Mouse (Mus musculus): ENCODE results near the gene Ninl.

DNA sequence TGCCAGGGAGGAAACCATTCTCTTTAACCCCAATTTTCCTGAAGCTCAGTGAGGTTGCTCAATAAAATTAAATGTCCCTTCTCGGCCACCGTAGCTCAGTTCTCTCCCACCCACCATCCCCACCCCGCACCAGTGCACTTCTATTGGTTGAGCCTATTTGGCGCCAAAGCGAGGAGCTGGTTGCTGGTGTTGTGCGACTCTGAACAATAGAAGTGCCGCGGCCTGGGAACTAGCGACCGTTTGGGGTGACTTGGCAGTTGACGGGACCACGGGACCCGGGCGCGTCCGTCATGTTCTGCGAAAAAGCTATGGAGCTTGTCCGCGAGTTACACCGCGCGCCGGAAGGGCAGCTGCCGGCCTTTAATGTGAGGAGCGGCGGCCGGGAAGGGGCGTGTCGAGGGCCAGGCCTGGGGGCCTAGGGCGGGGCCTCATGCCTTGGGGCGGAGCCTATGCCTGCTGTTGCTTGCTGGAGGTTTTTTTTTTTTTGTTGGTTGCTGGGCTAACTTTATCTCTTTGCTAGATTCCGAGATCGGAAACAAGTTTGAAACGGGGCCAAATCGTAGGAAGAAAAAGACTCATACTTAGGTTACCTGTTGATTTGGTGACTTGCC, 129.6 kb downstream of the Ninl start:
- TF ChIP-seq CTCF (IDR thresholded peaks at IDR 0.05; ENCODE audit: borderline replicate concordance, control insufficient read depth, extremely low read depth, insufficient read depth, low read length, poor library complexity) (0 out of 2 replicates have a peak, but pooled peaks have one; percentile 37), POLR2A (IDR thresholded peaks at IDR 0.05; ENCODE audit: control insufficient read depth, extremely low read depth, insufficient read depth, low read length, poor library complexity) (no peak)
